Mouse (Mus musculus) spleen, postnatal 10 days (tissue): ENCODE data around the gene Zfp428.
"Not testable (repeated sequence)": the region's sequence is repeated elsewhere in the genome, so short reads cannot be mapped to it uniquely, and the experiment has no call there.

ENCODE experiments used
- DNase-seq, 2 experiments: peaks; one replicate each; pipeline ENCODE4 v3.0.0; 2021 to 2022; ENCODE audit warnings: low spot score in 2 of 2

Gene Zfp428

DNA sequence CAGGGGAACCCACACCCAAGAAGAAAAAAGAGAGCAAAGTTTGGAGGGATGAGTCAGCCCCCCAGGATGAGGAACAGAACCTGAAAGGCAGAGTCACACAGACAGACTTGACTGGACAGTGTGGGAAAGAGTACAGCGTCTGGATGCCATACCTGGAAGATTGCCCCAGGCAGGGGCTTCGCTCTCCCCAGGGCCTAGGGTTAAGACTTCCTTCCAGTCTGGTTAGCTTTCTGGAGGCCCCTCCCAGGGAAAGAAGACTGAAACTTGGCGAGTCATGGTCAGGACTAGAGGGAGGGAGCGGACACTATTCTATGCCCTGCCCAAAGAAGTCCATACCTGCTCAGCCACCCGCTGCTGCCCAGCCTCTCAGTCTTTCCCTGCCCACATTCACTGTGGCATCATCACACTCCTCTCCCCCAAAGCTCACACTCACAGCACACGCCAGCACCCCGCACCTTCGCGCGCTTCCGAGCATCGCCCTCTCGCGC lies 25.8 kb upstream of the Zfp428 start:
- DNase-seq = no peak

DNA sequence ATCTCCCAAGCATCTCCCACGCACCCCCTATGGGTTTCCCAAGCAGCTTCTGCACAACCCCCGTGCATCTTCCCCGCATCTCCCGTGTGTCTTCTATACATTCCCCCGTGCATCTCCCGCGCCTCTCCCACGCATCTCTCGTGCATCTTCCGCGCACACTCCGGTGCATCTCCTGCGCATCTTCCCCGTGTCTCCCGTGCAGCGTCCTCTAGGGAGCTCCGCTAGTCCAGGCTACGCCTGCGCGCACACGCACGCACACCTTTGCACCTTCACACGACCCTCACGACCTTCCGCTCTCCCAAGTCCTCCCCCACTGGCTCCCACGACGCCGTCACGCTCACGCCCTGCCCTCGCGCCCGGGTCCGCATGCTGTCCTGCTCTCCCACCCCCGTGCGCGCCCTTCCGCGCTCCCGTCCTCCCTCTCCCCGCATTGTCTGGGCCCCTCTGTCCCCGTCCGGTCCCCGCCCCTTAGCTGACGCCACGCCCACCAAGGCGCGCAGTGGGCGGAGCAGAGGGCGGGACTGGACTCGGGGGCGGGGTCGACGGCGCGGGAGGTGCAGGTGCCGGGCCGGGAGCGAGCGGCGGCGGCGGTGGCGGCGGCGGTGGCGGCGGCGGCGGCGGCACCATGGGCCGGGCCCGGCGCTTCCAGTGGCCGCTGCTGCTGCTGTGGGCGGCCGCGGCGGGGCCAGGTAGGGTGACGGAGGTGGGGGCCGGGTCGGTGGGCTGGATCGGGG lies 25.2 kb upstream of the Zfp428 start, which contains the start of gene Cadm4:
Cadm4 (plus strand) TSS at position 550 of the 734 bp plus-strand sequence.
- DNase-seq = peak; percentile 64 to 85

DNA sequence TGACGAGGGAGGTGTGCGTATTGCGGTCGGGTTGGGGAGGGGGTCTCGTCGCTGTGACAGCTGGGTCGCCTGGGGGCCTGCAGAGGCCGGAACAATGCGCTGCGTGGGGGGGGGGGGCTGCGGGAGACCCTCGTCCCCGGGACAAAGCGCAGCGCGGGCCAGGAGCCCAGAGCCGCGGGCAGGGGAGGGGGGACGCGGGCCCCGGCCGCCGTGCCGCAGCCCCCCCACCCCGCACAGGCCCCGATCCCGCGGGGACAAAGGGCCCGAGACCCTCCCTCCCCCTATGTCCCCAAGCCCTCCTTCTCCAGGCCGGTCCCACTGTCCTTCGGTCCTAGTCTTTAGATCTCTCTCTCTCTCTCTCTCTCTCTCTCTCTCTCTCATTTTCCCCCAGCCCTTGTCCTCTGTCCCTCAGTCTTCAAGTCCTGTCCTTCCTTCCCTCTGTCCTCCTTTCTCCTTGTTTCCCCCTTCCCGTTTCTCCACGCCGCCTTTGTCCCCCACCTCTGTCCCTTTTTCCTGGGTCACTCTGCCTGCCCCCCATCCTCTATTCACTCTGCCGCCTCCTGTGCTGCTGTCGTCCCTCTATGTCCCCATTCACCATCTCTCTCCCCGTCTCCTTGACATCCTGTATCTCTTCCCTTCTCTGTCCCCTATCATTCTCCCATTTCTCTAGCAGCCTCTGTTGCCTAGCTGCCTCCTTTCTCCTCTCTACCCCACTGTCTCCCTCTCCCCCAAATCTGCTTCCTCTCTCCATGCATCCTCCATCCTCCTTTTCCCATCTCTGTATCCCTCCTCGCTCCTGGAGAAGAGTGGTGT lies 24.4 kb upstream of the Zfp428 start:
- no peak for DNase-seq

DNA sequence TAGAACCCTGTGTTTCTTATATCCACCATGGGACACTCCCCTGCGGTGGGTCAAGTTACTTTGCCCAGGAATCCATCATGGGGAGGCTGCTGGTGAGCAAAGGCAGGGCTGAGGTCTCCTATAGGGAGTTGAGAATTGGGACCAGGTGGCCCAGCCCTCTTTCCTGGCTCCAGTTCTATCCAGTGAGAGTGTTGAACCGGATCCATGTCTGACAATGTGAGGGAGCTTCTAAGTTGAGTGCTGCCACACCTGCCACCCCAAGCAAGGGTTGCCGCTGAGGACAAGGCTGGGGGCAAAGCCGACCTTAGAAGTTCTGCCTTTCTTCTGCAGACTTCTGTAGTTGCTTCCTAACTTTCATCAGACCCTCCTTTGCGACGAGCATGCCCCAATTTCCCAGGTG lies 23.5 kb upstream of the Zfp428 start:
- DNase-seq = not testable (repeated sequence)

DNA sequence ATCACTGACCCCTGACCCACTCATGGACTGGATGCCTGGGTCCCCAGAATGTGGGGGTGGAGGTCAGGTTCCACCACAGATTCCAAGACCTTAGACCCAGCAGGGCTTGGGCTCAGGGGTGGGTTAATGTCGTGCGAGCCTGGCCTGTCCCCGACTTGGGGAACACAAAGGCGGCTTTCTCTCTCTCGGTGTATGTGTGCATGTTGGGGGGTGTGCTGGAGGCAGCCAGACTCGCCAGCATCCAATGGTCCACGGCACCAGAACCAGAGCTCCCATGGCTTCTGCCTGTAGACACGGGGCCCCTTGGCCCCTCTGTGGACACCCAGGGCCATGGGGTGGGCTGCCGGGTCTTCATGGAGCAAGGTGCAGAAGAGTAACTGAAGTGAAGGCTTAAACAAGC lies 21.3 kb upstream of the Zfp428 start:
- DNase-seq = no peak

DNA sequence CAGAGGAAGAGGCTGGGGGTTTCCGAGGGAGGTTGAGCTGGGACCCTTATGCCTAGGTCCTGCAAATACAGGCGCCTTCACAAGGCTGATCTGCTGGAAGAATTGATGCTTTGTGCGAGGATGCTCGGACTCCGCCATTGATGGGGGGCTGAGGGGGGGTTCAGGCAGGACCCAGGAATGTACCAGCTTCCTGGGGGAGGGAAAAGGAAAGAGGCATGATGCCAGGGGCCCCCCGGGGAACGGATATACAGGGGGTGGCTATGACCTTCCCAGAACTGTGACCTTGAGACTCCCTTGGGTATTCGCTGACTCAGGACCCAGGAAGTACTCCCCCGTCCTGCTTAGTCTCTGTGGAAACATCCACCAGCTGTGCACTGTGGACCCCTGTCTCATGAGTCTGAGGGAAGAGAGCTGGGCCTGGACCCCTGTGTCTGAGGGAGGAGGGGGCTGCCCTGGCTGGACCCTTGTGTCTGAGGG lies 20.1 kb upstream of the Zfp428 start:
- no peak for DNase-seq

DNA sequence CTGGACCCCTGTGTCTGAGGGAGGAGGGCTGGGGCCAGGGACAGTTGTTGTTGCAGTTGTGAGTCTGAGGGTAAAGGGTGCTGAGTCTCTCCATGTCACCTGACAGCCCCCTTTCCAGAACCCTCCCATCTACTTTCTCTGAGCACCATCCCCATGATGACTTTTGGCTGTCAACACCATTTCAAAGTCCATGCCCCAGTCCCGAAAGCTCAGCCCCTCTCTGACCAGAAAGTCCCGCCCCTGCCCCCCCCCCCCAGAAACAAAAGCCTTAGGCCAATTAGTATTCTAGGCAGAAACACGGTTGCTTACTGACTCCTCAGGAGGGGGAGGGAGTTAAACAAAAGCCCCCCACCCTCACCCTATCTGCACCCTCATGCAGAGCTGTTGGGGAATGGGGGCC lies 19.4 kb upstream of the Zfp428 start:
- DNase-seq = no peak

DNA sequence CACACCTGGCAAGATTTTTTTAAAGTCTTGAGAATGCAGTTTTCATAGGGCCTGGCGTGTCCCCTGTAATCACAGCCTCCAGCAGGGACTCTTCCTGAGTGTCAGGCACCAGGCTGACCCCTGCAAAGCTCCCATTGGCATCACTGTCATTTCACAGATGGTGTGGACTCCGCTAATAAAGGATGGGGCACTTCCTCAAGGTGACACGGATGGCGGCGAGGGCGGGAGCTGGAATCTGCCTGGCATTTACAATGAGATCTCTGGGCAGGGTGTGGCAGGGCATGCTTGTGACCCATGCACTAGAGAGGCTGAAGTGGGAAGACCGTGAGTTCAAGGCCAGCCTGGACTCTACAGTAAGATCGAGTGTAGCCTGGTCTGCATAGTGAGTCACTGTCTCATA lies 18.5 kb upstream of the Zfp428 start:
- DNase-seq = no peak

DNA sequence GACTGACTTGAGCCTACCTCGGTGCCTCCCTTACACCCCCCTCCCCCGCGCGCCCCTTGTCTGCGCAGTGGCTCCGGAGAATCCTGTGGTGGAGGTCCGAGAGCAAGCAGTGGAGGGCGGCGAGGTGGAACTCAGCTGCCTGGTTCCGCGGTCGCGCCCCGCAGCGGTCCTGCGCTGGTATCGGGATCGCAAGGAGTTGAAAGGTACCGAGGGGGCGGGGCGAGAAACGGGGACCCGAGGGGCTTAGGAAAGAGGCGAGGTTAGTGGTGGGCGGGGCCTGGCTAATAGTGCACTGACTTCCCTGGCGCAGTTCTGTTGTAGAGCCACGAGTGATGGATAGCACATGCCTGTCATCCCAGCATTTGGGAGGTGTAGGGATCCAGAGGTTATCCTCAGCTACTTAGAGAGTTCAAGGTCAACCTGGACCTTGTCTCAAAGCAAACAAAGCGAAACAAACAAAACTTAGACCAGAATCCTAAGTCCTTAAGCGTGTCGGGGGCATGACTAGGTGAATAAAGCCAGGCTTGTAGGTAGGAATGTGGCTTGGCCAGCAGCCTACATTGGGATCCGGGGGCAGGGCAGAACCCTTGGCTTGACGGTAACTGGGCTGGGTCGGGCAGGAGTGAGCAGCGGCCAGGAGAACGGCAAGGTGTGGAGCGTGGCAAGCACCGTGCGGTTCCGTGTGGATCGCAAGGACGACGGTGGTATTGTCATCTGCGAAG lies 6.8 kb upstream of the Zfp428 start:
- peak in 1 of 2 experiments; percentile 32 for DNase-seq

DNA sequence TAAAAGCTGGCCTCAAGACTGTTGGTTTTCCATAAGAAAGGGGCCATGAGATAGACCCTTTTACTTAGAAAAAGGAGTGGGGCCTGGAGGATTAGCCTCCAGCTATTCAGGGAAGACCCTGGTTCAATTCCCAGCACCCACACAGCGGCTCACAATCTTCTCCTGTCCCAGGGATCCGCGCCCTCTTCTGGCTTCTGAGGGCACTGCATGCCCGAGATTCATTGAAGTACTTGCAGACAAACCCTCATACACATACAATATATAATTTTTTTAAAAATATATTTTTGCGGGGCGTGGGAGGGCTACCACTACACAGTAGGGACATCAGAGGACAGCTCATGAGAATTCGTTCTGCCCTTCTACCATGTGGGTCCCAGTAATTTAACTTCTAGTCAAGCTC lies 5.9 kb upstream of the Zfp428 start:
- DNase-seq = peak; percentile 28 to 67

DNA sequence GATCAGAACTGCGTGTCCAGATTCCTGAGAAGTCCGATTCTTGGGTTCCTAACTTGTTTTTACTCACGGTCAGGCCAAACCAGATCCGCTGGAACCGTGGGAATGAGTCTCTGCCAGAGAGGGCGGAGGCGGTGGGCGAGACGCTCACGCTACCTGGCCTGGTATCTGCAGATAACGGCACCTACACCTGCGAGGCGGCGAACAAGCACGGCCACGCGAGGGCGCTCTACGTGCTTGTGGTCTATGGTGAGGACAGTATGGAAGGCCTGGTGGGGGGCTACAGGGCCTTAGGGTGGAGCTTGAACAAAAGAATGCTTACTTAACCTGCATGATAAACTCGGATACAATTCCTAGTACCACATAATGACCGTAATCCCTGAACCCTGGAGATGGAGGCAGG lies 5.3 kb upstream of the Zfp428 start:
- peak; percentile 32 to 67 for DNase-seq

DNA sequence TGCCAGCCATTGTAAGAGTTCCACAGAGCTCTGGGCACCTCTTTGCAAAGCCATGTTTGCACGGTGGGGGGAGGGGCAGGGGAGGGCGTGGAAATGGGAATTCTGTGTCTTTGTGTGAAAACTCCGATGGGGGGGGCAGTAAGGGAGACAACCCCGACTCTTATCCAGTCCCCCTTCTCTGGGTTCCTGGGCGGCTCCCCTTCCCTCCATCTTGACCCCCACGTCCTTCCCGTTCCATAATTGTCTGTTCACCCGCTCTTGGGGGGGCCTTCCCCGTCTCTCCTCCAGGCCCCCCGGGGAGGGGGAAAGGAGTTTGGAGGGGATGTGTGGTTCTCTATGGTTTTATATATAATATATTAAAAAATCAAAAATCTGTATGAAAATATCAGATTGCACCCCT lies 2.8 kb upstream of the Zfp428 start:
- DNase-seq = no peak

DNA sequence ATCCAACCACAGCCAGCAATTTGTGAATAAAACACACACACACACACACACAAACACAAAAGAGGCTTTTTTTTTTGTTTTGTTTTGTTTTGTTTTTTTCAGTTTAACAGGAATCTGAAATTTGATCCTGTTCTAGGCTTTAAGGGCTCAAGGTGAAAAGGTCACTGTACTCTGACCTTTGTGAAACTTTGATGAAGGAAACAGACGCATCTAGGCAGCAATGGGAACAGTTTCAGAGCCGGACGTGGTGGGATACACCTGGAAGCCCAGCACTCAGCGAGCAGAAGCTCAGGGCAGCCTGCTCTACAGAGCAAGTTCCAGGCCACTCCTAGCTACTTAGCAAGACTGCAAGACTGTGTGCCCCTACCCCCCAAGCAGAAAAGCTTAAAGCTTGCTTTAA lies 1.9 kb upstream of the Zfp428 start:
- no peak for DNase-seq

DNA sequence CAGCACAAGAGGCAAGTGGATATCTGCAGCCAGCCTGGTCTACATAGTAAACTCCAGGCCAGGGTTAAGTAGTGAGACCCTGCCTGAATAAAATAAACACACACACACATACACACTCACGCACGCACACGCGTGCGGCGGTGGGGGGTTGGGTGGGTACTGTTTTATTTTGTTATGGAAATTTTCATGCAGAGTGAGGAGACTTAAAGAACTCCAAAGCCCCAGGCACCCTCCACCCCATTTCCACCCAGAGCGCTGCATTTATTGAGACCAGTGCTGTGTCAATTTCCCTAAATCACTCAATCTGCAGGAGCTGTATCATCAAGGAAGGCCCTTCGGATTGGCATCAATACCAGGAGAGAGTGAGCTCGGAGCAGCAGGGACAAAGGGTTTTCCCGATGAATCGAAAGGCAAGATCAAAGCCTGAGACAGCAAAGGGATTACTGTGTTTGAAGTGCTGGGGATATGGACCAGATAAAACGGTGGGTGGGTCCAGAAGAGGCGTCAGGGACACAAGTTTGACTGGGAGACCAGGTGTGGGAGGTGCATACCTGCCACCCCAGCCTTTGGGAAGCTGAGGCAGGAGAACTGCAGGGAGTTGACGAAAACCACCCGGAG lies 1.2 kb upstream of the Zfp428 start:
- no peak for DNase-seq

DNA sequence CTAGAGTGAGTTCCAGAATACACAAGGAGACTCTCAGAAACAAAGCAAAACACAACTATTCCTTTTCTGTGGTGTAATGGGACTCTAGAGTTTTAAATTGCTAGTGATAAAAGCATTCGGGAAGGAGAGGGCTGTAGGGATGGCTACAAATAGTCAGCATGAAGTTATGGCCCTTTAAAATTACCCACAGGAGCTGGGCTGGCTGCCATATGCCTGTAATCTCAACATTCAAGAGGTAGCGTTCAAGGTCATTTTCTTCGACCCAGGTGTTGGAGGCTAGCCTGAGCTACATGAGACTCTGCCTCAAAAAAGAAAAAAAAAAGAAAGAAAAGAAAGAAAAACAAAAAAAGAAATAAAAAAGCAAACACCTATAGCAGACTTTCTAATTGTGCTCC lies 744 bp upstream of the Zfp428 start:
- no peak for DNase-seq

DNA sequence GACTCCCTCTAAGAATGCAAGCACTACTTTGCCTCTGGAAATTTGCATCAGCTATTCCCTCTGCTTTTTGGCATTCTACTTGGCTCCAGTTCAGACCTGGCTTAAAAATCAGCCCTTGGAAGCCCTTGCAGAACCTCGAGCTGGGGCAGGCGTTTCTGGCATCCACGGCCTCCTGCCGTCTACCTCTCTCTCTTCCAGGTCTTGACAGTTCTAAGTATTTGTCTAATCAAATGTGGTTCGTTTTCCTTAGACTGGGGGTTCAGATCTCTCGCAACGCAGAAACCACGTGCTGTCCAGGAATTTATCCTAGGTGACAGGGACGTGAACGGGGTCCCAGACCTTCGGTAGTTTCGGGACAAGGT lies 349 bp upstream of the Zfp428 start:
- no peak for DNase-seq

DNA sequence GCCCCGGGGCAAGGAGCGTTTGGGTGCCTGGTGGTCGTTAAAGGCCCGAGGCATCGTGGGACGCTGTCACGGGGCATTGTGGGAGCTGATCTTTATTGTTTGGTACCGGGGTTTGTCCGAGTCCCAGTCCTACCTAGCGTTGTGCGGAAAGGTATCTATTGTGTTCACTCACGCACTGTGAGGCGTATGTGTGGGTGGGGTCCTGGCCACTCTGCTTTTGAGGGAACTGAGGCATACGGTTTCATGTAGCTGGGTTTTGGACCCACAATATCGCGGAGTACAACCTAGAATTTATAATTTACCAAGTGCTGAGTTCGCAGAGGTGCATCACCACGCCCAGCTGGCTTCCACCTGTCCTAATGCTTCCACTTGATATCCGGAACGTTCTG lies 914 bp downstream of the Zfp428 start:
- DNase-seq = no peak

DNA sequence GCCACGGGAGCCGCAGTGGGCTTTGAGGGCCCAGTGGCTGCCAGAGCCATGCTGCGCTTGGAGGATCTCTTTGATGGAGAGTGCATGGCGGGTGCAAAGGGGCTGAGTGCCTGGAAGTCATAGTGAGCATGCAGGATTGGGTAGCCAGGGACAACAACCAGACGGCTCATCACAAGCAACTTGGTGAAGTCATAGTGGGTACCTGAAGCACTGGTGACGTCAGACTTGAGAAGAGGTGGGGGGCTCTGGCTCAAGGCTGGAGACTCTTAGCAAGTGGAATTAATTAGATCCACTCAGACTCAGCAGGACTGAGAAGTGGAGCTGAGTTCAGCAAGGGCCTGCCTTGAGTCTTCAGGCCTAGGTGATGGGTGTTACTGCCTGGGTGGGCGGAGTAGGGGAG lies 5.5 kb downstream of the Zfp428 start, which contains the start of gene AC161166.1:
AC161166.1 (minus strand) TSS at position 101 of the 400 bp plus-strand sequence.
- no peak for DNase-seq

DNA sequence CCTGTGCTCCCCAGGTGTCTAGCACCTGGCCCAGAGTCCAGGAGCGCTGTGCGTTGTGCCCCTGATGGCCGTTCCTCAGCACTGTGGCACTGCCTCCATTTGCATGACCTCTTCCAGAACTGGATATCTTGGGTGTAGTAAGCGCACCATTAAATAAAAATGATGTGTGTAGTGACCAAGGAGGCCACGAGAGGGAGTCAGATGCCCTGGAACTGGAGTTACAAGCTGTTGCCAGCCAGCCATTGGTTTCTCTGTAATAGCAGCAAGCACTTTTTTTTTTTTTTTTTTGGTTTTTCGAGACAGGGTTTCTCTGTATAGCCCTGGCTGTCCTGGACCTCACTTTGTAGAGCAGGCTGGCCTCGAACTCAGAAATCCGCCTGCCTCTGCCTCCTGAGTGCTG lies 9.5 kb downstream of the Zfp428 start:
- peak in 1 of 2 experiments; percentile 58 for DNase-seq

DNA sequence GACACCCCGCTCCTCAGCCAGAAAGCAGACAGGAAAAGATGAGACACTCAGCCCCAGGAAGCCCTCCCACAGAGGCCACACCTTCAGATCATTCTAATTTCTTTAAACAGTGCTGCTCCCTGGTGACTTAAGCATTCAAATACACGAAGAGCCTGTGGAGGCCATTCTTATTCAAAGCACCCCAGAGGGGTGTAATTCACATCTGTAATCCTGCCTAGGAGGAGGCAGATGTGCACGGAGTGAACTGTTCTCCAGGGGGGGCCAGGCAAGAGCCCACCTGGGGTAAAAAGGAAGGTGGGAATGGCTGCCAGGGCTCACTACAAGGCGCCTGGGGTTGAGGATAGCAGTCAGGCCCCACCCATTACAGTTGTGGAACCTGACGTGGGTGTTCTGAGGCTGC lies 10.3 kb downstream of the Zfp428 start:
- DNase-seq = no peak

DNA sequence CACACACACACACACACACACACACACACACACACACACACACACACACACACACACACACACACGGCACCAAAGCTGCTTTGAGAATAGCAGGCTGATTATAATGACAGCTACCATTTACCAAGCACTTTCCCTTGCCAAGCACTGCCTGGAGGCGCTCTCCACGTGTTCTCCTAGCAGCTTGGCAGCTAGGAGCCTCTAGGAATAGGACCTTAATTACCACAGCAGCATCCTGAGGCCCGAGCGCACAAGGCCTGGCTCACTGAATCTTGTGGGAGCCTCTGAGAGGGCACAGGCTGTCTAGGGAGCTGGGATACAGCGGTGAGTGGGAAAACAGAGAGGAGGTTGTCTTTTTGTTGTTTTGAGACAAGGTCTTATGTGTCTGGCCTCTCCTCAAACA lies 10.8 kb downstream of the Zfp428 start:
- no peak for DNase-seq

DNA sequence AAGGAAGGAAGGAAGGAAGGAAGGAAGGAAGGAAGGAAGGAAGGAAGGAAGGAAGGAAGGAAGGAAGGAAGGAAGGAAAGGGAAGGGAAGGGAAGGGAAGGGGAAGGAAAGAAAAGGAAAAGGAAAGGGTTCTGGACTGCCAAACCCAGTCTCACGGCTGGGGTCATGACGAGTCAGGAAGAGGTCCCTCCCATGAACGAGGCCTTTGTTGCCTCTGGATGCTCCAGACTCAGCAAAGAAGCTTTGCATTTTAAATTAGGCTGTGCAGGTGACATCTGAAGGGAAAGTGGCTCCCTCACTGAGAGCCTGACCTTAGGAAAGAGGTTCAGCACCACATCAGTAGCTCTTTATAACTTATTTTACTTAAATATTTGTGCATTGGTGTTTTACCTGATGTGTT lies 12.3 kb downstream of the Zfp428 start:
- no peak for DNase-seq
